Mouse (Mus musculus) liver, embryonic 14.5 days (tissue): ENCODE results near the gene Gm10318. TPM values are rescaled to one million over a fixed set of nuclear protein-coding genes. Genes with fewer than 3 reads are reported as not detected.

Experiments
- ATAC-seq: fragments of 200-750 bp; cut with Nextera tagmentation; 2 replicates; pipeline ENCODE4 v1.8.0; 2017; ENCODE audit warnings: moderate number of reproducible peaks, mild to moderate bottlenecking, moderate library complexity; ENCODE audit not compliant: insufficient read depth
- DNase-seq, 3 experiments: peaks; one replicate each; pipeline ENCODE4 v3.0.0-alpha.2; 2012 to 2013; ENCODE audit warnings: low read depth in 3 of 3, low spot score in 3 of 3
- H3K27ac ChIP-seq: fragments of 300-500 bp; sonication (generic); 2 replicates; pipeline ENCODE4 v1.5.1; 2014; ENCODE audit warnings: moderate library complexity, mild to moderate bottlenecking, control low read depth, inconsistent platforms
- H3K27me3 ChIP-seq: fragments of 300-500 bp; sonication (generic); 2 replicates; pipeline ENCODE4 v1.6.1; 2014; ENCODE audit warnings: mild to moderate bottlenecking, low read length, moderate library complexity; ENCODE audit not compliant: control insufficient read depth, insufficient read depth
- H3K36me3 ChIP-seq: fragments of 300-500 bp; sonication (generic); replicated peaks from 2 replicates; pipeline ENCODE4 v1.6.1; 2014; ENCODE audit warnings: low read depth; ENCODE audit not compliant: control insufficient read depth, insufficient read depth
- H3K4me1 ChIP-seq, 2 experiments: fragments of 200-500 bp in 1 of 2; fragments of 300-500 bp in 1 of 2; sonication (generic) in 1 of 2; replicated peaks; 2 replicates each; pipeline ENCODE4 v1.6.1; 2012 to 2014; ENCODE audit warnings: antibody characterized with exemption in 1 of 2, inconsistent platforms in 1 of 2, low read length in 1 of 2; ENCODE audit not compliant: control insufficient read depth in 2 of 2, insufficient read depth in 2 of 2
- H3K4me2 ChIP-seq: fragments of 300-500 bp; sonication (generic); 2 replicates; pipeline ENCODE4 v1.6.1; 2014; ENCODE audit warnings: low read depth, mild to moderate bottlenecking, control low read depth, moderate library complexity
- H3K4me3 ChIP-seq, 2 experiments: fragments of 200-500 bp in 1 of 2; fragments of 300-500 bp in 1 of 2; sonication (generic) in 1 of 2; 2 replicates each; pipeline ENCODE4 v1.5.1; 2012 to 2014; ENCODE audit warnings: low read depth in 2 of 2, low read length in 2 of 2, mild to moderate bottlenecking in 2 of 2, control low read depth in 1 of 2, inconsistent platforms in 1 of 2, moderate library complexity in 1 of 2; ENCODE audit not compliant: insufficient read depth in 1 of 2
- H3K9ac ChIP-seq: fragments of 300-500 bp; sonication (generic); replicated peaks from 2 replicates; pipeline ENCODE4 v1.6.1; 2014; ENCODE audit warnings: mild to moderate bottlenecking, control low read depth, moderate library complexity
- H3K9me3 ChIP-seq: fragments of 300-500 bp; sonication (generic); 2 replicates; pipeline ENCODE4 v1.6.1; 2016; ENCODE audit warnings: low read length, mixed read lengths; ENCODE audit not compliant: control insufficient read depth
- CTCF ChIP-seq: IDR thresholded peaks from 2 replicates; pipeline ENCODE4 v1.5.1; 2016; ENCODE audit warnings: antibody characterized with exemption, low read depth, control low read depth
- EP300 ChIP-seq: IDR thresholded peaks from 2 replicates; pipeline ENCODE4 v1.6.1; 2016; ENCODE audit warnings: antibody characterized with exemption, low read depth
- WGBS: fragments of 180-500 bp; shearing (Covaris S2); extraction: QIAGEN DNeasy Blood & Tissue Kit; methylation state at CpG from one replicate; pipeline ENCODE4 v1.1.7; 2014; ENCODE audit not compliant: insufficient replicate concordance; 5-methylcytosine and 5-hydroxymethylcytosine counted together
- polyA plus RNA-seq, 2 experiments: library from polyadenylated mRNA; depleted of rRNA in 1 of 2; stranded (reverse) in 1 of 2; unstranded in 1 of 2; fragments of >200 nt; fragmentation: Nextera tagmentation in 1 of 2; extraction: Ambion mirVana in 1 of 2; gene quantifications; 2 replicates each; pipeline versions ENCODE4 v1.2.1 to v1.2.3; 2012 to 2014

The Gm10318 gene
- polyA plus RNA-seq, 2 experiments, result not detected

DNA sequence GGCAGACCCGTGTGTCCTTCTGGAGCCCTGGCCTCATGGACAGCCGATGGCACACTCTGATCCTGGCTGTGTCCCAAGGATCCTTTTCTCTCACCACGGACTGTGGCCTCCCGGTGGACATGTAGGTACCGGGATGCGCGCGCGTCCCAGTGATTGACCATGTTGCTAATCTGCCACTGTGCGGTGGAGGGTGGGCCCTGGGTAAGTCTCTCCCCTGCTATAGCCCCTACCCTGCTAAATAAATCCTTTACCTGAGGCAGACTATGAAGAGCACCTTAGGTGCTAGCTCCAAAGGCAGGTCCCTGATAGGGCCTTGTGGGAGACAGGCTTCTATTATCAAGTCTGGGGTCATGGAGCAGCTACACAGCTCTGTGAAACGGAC lies 12.1 kb downstream of the Gm10318 start:
- ATAC-seq, result no peak
- 27% methylated on average over 11 of the region's 11 CpGs for WGBS
- H3K4me3 ChIP-seq, result peak overlapping the region in 1 of 2 experiments; percentile 2; a peak in 1 of 4 replicates

DNA sequence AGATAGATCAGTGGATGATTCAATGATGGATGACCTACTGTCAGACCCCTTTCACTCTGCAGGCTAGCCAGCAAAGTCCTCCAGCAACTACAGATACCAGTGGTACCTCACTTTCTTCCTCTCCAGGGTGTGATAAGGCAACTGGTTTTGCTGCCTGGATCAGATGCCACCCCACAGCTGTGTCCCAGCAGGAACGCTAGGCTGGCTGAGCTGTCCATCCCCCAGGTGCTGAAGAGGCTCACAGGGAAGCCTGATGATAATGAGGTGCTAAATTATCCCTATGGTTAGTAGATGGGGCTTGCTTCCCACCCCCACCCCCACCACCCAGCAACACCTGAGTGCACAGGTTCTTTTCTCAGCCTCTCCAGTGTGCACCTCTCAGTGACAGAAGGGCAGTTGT lies 14.9 kb downstream of the Gm10318 start:
- Histone ChIP-seq H3K9me3 (no peaks in the 10 kb centered on the region), H3K4me1 (no peaks in the 10 kb centered on the region), H3K9ac (no peak overlapping the region), H3K36me3 (no peaks in the 10 kb centered on the region), H3K4me2 (no peak overlapping the region), H3K27ac (no peak overlapping the region), H3K27me3 (no peaks in the 10 kb centered on the region), H3K4me3 (no peak overlapping the region)
- ATAC-seq (no peak), DNase-seq (no peak)
- TF ChIP-seq EP300, result no peak
- no peak for TF ChIP-seq CTCF
- 0% methylated on average over 1 of the region's 1 CpGs for WGBS

More for the DNA sequence above, 12.1 kb downstream of the Gm10318 start:
- no peak for DNase-seq
- TF ChIP-seq CTCF, result no peak
- TF ChIP-seq EP300, result no peak
- H3K27me3 ChIP-seq, result no peaks in the 10 kb centered on the region
- H3K9ac ChIP-seq, result no peak overlapping the region
- no peak overlapping the region for H3K27ac ChIP-seq
- H3K9me3 ChIP-seq, result no peaks in the 10 kb centered on the region
- peak overlapping the region; percentile 32 for H3K4me2 ChIP-seq
- H3K36me3 ChIP-seq, result no peaks in the 10 kb centered on the region
- no peaks in the 10 kb centered on the region for H3K4me1 ChIP-seq

DNA sequence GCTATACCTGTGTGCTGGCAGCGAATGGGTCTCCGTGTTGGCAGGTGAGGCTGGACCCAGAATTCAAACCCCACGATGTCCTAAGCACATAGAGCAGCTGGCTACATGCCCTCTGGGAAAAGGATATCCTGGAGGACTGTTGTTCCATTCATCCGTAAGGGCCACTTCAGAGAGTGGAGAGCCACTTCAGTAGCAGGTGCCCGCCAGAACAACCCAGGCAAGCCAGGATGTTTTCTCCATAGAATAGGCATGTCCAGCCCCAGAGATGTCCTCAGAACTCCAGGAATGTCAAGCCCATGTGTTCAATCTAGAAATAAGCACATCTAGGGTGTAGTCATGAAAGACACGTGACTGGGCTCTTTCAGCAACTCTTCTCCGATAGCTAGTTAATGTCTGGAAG lies 17.0 kb downstream of the Gm10318 start:
- H3K4me1 ChIP-seq, result no peaks in the 10 kb centered on the region
- H3K4me2 ChIP-seq, result no peak overlapping the region
- no peak overlapping the region for H3K27ac ChIP-seq
- TF ChIP-seq CTCF (no peak), EP300 (no peak)
- WGBS, result 63% methylated on average over 7 of the region's 7 CpGs
- DNase-seq, result no peak
- H3K36me3 ChIP-seq, result no peaks in the 10 kb centered on the region
- no peak for ATAC-seq
- H3K27me3 ChIP-seq, result no peaks in the 10 kb centered on the region
- H3K9ac ChIP-seq, result no peak overlapping the region
- no peak overlapping the region for H3K4me3 ChIP-seq
- H3K9me3 ChIP-seq, result no peaks in the 10 kb centered on the region

DNA sequence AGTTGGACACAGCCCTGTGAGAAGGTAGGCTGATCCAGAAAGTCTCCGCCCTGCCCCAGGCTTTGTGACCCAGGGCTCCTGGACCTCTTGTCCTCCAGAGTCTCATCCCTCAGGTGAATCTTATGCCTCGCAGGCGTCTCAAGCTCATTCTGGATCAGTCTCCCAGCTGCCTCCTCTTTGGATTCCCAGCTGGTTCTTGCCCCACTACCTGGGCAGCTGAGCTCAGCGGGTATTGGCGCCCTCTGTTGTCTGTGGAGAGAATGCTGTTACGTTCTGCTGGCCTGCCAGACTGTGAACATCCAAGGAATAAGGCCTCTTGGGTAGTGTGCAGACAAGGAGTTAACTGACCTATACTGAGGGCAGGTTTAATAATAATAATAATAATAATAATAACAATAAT lies 26.3 kb downstream of the Gm10318 start:
- no peaks in the 10 kb centered on the region for H3K27me3 ChIP-seq
- H3K9me3 ChIP-seq, result no peaks in the 10 kb centered on the region
- H3K27ac ChIP-seq, result no peak overlapping the region
- WGBS, result 41% methylated on average over 6 of the region's 6 CpGs
- H3K9ac ChIP-seq, result no peak overlapping the region
- H3K36me3 ChIP-seq, result no peaks in the 10 kb centered on the region
- no peak for ATAC-seq
- H3K4me1 ChIP-seq, result no peaks in the 10 kb centered on the region
- no peak overlapping the region for H3K4me3 ChIP-seq
- no peak for DNase-seq
- TF ChIP-seq CTCF (peak; percentile 48; the same call in 1 of the 2 replicates), EP300 (no peak)
- H3K4me2 ChIP-seq, result no peak overlapping the region

DNA sequence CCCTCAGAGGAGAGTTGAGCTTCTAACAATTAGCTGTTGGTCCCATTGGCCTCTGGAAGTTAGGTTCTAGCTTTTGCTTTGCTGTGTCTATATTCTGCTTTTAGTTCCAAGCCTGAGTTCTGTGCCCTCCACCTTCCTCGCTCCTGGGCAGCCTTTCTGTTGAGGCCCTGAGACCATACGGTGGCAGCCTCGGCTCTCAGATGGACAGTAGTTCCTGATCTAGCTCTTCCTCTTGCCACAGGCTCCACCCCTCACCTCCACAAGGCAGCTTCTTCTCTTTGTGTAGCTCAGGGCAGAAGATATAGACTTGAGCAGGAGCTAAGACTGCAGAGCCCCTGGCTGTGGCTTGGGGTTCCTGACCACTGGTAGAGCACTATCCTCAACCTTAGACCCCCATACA lies 27.6 kb downstream of the Gm10318 start:
- Histone ChIP-seq H3K9ac (no peak overlapping the region), H3K4me3 (no peak overlapping the region), H3K36me3 (no peaks in the 10 kb centered on the region), H3K27me3 (no peaks in the 10 kb centered on the region), H3K4me2 (no peak overlapping the region), H3K4me1 (no peaks in the 10 kb centered on the region), H3K9me3 (no peaks in the 10 kb centered on the region), H3K27ac (no peak overlapping the region)
- WGBS, result 24% methylated on average over 3 of the region's 3 CpGs
- no peak for ATAC-seq
- no peak for TF ChIP-seq EP300
- TF ChIP-seq CTCF, result no peak
- DNase-seq, result no peak
